Mouse (Mus musculus): ENCODE measurements around the gene Ano1. TPM values are rescaled to one million over a fixed set of nuclear protein-coding genes. Genes with fewer than 3 reads are reported as not detected.

Gene Ano1
- polyA plus RNA-seq, 1 experiment from 2014 or later: 7.3 TPM

DNA sequence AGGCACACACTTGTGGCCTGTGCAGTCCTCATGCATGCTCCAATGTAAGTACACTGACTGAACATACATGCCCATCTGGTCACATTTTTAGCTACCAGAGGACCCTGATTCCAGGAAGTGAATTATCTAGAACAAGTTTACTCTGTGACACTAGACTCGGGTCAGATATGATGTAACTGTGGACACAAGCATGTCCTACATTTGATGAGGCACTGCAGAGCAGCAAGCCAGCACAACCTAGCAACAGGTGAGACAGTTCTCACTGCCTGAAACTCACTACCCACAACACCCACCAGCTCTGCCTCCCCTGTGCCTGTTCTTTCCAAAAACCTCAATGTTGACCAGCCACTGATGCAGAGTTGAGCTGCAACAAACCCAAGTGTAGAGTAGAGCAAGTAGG is 201.0 kb downstream of the Ano1 start:
- 53% methylated on average over 1 of the region's 1 CpGs for WGBS

GRCm38 (mm10) chr7:144549904-144550566 is 201.7 kb downstream of the Ano1 start:
- WGBS: 95% methylated on average over 2 of the region's 2 CpGs
- Histone ChIP-seq H3K27me3 (ENCODE audit: control insufficient read depth, insufficient read depth, low read length) (no peaks in the 10 kb centered on the region), H3K4me1 (ENCODE audit: control insufficient read depth in 2 of 2, insufficient read depth in 2 of 2, low read length in 2 of 2) (peaks cover 10 to 32% of the 10 kb centered on the region in 2 experiments), H3K27ac (replicated peaks in 1 of 2; ENCODE audit: control insufficient read depth in 1 of 2, insufficient read depth in 1 of 2, low read depth in 2 of 2, low read length in 2 of 2) (no peak overlapping the region), H3K4me2 (ENCODE audit: low read length) (no peak overlapping the region), H3K9me3 (ENCODE audit: control insufficient read depth, low read length) (no peaks in the 10 kb centered on the region), H3K36me3 (ENCODE audit: control insufficient read depth, insufficient read depth, low read length) (peaks cover 50% of the 10 kb centered on the region), H3K4me3 (ENCODE audit: control insufficient read depth in 1 of 2, insufficient read depth in 1 of 2, low read depth in 1 of 2, low read length in 2 of 2) (no peak overlapping the region), H3K9ac (ENCODE audit: low read length) (no peak overlapping the region)
- no peak for ATAC-seq (ENCODE audit: insufficient number of reproducible peaks, insufficient read depth, low FRiP score, low read depth)

More for the DNA sequence above, 201.0 kb downstream of the Ano1 start:
- H3K27me3 ChIP-seq (ENCODE audit: control insufficient read depth, insufficient read depth, low read length): no peaks in the 10 kb centered on the region
- peak overlapping the region; percentile 98 for H3K9ac ChIP-seq (ENCODE audit: low read length)
- H3K4me2 ChIP-seq (ENCODE audit: low read length): no peak overlapping the region
- no peaks in the 10 kb centered on the region for H3K9me3 ChIP-seq (ENCODE audit: control insufficient read depth, low read length)
- no peak for ATAC-seq (ENCODE audit: insufficient number of reproducible peaks, insufficient read depth, low FRiP score, low read depth)
- H3K4me3 ChIP-seq (ENCODE audit: control insufficient read depth in 1 of 2, insufficient read depth in 1 of 2, low read depth in 1 of 2, low read length in 2 of 2): no peak overlapping the region
- H3K36me3 ChIP-seq (ENCODE audit: control insufficient read depth, insufficient read depth, low read length): peaks cover 50% of the 10 kb centered on the region
- peaks cover 9 to 24% of the 10 kb centered on the region in 2 experiments for H3K4me1 ChIP-seq (ENCODE audit: control insufficient read depth in 2 of 2, insufficient read depth in 2 of 2, low read length in 2 of 2)
- no peak overlapping the region for H3K27ac ChIP-seq (replicated peaks in 1 of 2; ENCODE audit: control insufficient read depth in 1 of 2, insufficient read depth in 1 of 2, low read depth in 2 of 2, low read length in 2 of 2)

GRCm38 (mm10) chr7:144545231-144545630 is 206.5 kb downstream of the Ano1 start:
- Histone ChIP-seq H3K27ac (replicated peaks in 1 of 2; ENCODE audit: control insufficient read depth in 1 of 2, insufficient read depth in 1 of 2, low read depth in 2 of 2, low read length in 2 of 2) (peak overlapping the region; percentile 85), H3K4me3 (ENCODE audit: control insufficient read depth in 1 of 2, insufficient read depth in 1 of 2, low read depth in 1 of 2, low read length in 2 of 2) (no peak overlapping the region), H3K9ac (ENCODE audit: low read length) (peak overlapping the region; percentile 36; the same call in 1 of the 2 replicates), H3K27me3 (ENCODE audit: control insufficient read depth, insufficient read depth, low read length) (no peaks in the 10 kb centered on the region), H3K4me2 (ENCODE audit: low read length) (peak overlapping the region; percentile 27; the same call in 1 of the 2 replicates), H3K9me3 (ENCODE audit: control insufficient read depth, low read length) (no peaks in the 10 kb centered on the region), H3K4me1 (ENCODE audit: control insufficient read depth in 2 of 2, insufficient read depth in 2 of 2, low read length in 2 of 2) (peaks cover 2 to 13% of the 10 kb centered on the region in 2 experiments; a peak in 2 of 4 replicates), H3K36me3 (ENCODE audit: control insufficient read depth, insufficient read depth, low read length) (peaks cover 29% of the 10 kb centered on the region)
- 43% methylated on average over 3 of the region's 3 CpGs for WGBS
- ATAC-seq (ENCODE audit: insufficient number of reproducible peaks, insufficient read depth, low FRiP score, low read depth): peak; percentile 79

GRCm38 (mm10) chr7:144541351-144541750 is 210.4 kb downstream of the Ano1 start:
- WGBS: 86% methylated on average over 5 of the region's 5 CpGs
- Histone ChIP-seq H3K9me3 (ENCODE audit: control insufficient read depth, low read length) (no peaks in the 10 kb centered on the region), H3K4me3 (ENCODE audit: control insufficient read depth in 1 of 2, insufficient read depth in 1 of 2, low read depth in 1 of 2, low read length in 2 of 2) (no peak overlapping the region), H3K36me3 (ENCODE audit: control insufficient read depth, insufficient read depth, low read length) (no peaks in the 10 kb centered on the region), H3K9ac (ENCODE audit: low read length) (no peak overlapping the region), H3K4me1 (ENCODE audit: control insufficient read depth in 2 of 2, insufficient read depth in 2 of 2, low read length in 2 of 2) (peaks cover 14 to 41% of the 10 kb centered on the region in 2 experiments), H3K27me3 (ENCODE audit: control insufficient read depth, insufficient read depth, low read length) (no peaks in the 10 kb centered on the region), H3K27ac (replicated peaks in 1 of 2; ENCODE audit: control insufficient read depth in 1 of 2, insufficient read depth in 1 of 2, low read depth in 2 of 2, low read length in 2 of 2) (no peak overlapping the region), H3K4me2 (ENCODE audit: low read length) (no peak overlapping the region)
- no peak for ATAC-seq (ENCODE audit: insufficient number of reproducible peaks, insufficient read depth, low FRiP score, low read depth)

DNA sequence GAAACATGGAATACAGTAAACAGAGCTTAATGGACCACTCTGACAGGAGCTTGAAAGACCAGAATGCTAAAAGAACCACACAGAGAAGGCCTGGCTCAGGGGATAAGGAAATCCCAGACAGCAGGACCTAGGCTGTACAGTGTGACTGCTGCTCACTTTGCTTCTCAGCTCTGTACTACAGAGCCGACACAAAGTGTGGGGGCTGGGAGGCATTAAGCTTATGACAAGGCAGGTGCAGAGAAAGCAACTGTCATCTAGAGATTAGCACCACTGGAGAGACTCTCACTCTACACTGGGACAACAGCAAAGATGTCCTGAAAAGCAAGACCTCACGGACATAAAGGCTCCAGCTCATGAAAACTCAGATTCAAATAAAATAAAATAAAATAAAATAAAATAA is 212.6 kb downstream of the Ano1 start:
- H3K9ac ChIP-seq (ENCODE audit: low read length): no peak overlapping the region
- 0 out of 2 replicates have a peak, but pooled peaks have one; percentile 27 for ATAC-seq (ENCODE audit: insufficient number of reproducible peaks, insufficient read depth, low FRiP score, low read depth)
- no peak overlapping the region for H3K4me2 ChIP-seq (ENCODE audit: low read length)
- H3K27me3 ChIP-seq (ENCODE audit: control insufficient read depth, insufficient read depth, low read length): no peaks in the 10 kb centered on the region
- H3K36me3 ChIP-seq (ENCODE audit: control insufficient read depth, insufficient read depth, low read length): no peaks in the 10 kb centered on the region
- no peak overlapping the region for H3K27ac ChIP-seq (replicated peaks in 1 of 2; ENCODE audit: control insufficient read depth in 1 of 2, insufficient read depth in 1 of 2, low read depth in 2 of 2, low read length in 2 of 2)
- peaks cover 12 to 37% of the 10 kb centered on the region in 2 experiments for H3K4me1 ChIP-seq (ENCODE audit: control insufficient read depth in 2 of 2, insufficient read depth in 2 of 2, low read length in 2 of 2)
- WGBS: 51% methylated on average over 2 of the region's 2 CpGs
- H3K4me3 ChIP-seq (ENCODE audit: control insufficient read depth in 1 of 2, insufficient read depth in 1 of 2, low read depth in 1 of 2, low read length in 2 of 2): no peak overlapping the region
- no peaks in the 10 kb centered on the region for H3K9me3 ChIP-seq (ENCODE audit: control insufficient read depth, low read length)

Other genes with a start within 250 kb of the Ano1 start
- gene Ppfia1, start 198.2 kb downstream of the Ano1 start, polyA plus RNA-seq (2014; fragmentation: Nextera tagmentation; extraction: Ambion mirVana): 25.0 and 28.8 TPM in 2 replicates
- gene Fadd, start 169.5 kb downstream of the Ano1 start, polyA plus RNA-seq (2014; fragmentation: Nextera tagmentation; extraction: Ambion mirVana): 12.7 and 13.3 TPM in 2 replicates
- gene Fgf3, start 86.1 kb upstream of the Ano1 start, polyA plus RNA-seq (2014; fragmentation: Nextera tagmentation; extraction: Ambion mirVana): not detected in 2 replicates
- not detected in 2 replicates for gene Fgf4, start 95.4 kb upstream of the Ano1 start, polyA plus RNA-seq (2014; fragmentation: Nextera tagmentation; extraction: Ambion mirVana)
- not detected in 2 replicates for gene Fgf15, start 144.6 kb upstream of the Ano1 start, polyA plus RNA-seq (2014; fragmentation: Nextera tagmentation; extraction: Ambion mirVana)
- 16.1 and 19.2 TPM in 2 replicates for gene LTO1, start 163.1 kb upstream of the Ano1 start, polyA plus RNA-seq (2014; fragmentation: Nextera tagmentation; extraction: Ambion mirVana)
- gene Ccnd1, start 188.0 kb upstream of the Ano1 start, polyA plus RNA-seq (2014; fragmentation: Nextera tagmentation; extraction: Ambion mirVana): 48.7 and 63.7 TPM in 2 replicates

Data from heart, embryonic 14.5 days (tissue).